Mouse (Mus musculus): ENCODE measurements around the gene Pgm1. TPM values are rescaled to one million over a fixed set of nuclear protein-coding genes. Genes with fewer than 3 reads are reported as not detected.
A peak's percentile ranks its signal among the peaks of the same experiment; 100 is the strongest.

Gene Pgm1
- total RNA-seq, 1 experiment from 2014 or later, result 100 TPM

- DNase-seq, result no peak
These were observed 28.0 kb downstream of the Pgm1 start for GRCm38 (mm10) chr4:99957186-99957585.

GRCm38 (mm10) chr4:99958084-99958815 is 29.0 kb downstream of the Pgm1 start:
- DNase-seq, result no peak

- DNase-seq, result no peak
These were observed 30.1 kb downstream of the Pgm1 start for GRCm38 (mm10) chr4:99959308-99959707.

GRCm38 (mm10) chr4:99966555-99966954 is 37.3 kb downstream of the Pgm1 start:
- DNase-seq, result no peak

- DNase-seq, result no peak
These were observed 40.1 kb downstream of the Pgm1 start for GRCm38 (mm10) chr4:99969328-99969727.

- no peak for DNase-seq
These were observed 40.9 kb downstream of the Pgm1 start for GRCm38 (mm10) chr4:99970097-99970496.

- DNase-seq, result no peak
These were observed 43.7 kb downstream of the Pgm1 start for GRCm38 (mm10) chr4:99972886-99973285.

GRCm38 (mm10) chr4:99973931-99974330 is 44.7 kb downstream of the Pgm1 start:
- no peak for DNase-seq

- no peak for DNase-seq
These were observed 45.2 kb downstream of the Pgm1 start for GRCm38 (mm10) chr4:99974375-99974774.

GRCm38 (mm10) chr4:99979326-99979725 is 50.1 kb downstream of the Pgm1 start:
- DNase-seq, result peak; percentile 17

GRCm38 (mm10) chr4:99981216-99981615 is 52.0 kb downstream of the Pgm1 start:
- DNase-seq, result no peak

- no peak for DNase-seq
These were observed 54.6 kb downstream of the Pgm1 start for GRCm38 (mm10) chr4:99983652-99984368.

- no peak for DNase-seq
These were observed 55.1 kb downstream of the Pgm1 start for GRCm38 (mm10) chr4:99984369-99984752.

GRCm38 (mm10) chr4:99985086-99985485 is 55.9 kb downstream of the Pgm1 start:
- DNase-seq, result no peak

GRCm38 (mm10) chr4:99985631-99986030 is 56.4 kb downstream of the Pgm1 start:
- no peak for DNase-seq

- no peak for DNase-seq
These were observed 57.4 kb downstream of the Pgm1 start for GRCm38 (mm10) chr4:99986609-99987008.

- no peak for DNase-seq
These were observed 59.6 kb downstream of the Pgm1 start for GRCm38 (mm10) chr4:99988771-99989170.

- DNase-seq, result no peak
These were observed 71.8 kb downstream of the Pgm1 start for GRCm38 (mm10) chr4:100000971-100001370.

GRCm38 (mm10) chr4:100001806-100002205 is 72.6 kb downstream of the Pgm1 start:
- DNase-seq, result no peak

GRCm38 (mm10) chr4:100007721-100008120 is 78.5 kb downstream of the Pgm1 start:
- DNase-seq, result no peak

GRCm38 (mm10) chr4:100008371-100009090 is 79.3 kb downstream of the Pgm1 start:
- DNase-seq, result peak; percentile 67

- DNase-seq, result no peak
These were observed 80.0 kb downstream of the Pgm1 start for GRCm38 (mm10) chr4:100009211-100009678.

- DNase-seq, result peak; percentile 9
These were observed 81.7 kb downstream of the Pgm1 start for GRCm38 (mm10) chr4:100010916-100011315.
